Mouse (Mus musculus) forebrain, postnatal 0 days (tissue): ENCODE measurements at regions not wholly inside any gene's neighbourhood (a gene's known extent, or its start where the extent isn't known, plus 50 kb on each side); places are given as distances from the start of the nearest gene placed in this dataset.
A peak's percentile ranks its signal among the peaks of the same experiment; 100 is the strongest.

Experiments used
- ATAC-seq: fragments of 200-750 bp; cut with Nextera tagmentation; 2 replicates; pipeline ENCODE4 v1.8.0; 2017; ENCODE audit warnings: mild to moderate bottlenecking, moderate library complexity
- DNase-seq: peaks from one replicate; pipeline ENCODE4 v3.0.0-alpha.2; 2015
- H3K27ac ChIP-seq: fragments of 300-500 bp; sonication (generic); 2 replicates; pipeline ENCODE4 v1.5.1; 2014; ENCODE audit warnings: low read depth, mild to moderate bottlenecking, antibody characterized with exemption, low read length, moderate library complexity, mixed read lengths
- H3K27me3 ChIP-seq: fragments of 300-500 bp; sonication (generic); 2 replicates; pipeline ENCODE4 v1.6.1; 2014; ENCODE audit warnings: mild to moderate bottlenecking, low read length, mixed read lengths; ENCODE audit not compliant: insufficient read depth
- H3K36me3 ChIP-seq: fragments of 300-500 bp; sonication (generic); 2 replicates; pipeline ENCODE4 v1.6.1; 2014; ENCODE audit warnings: mild to moderate bottlenecking, moderate library complexity; ENCODE audit not compliant: insufficient read depth
- H3K4me1 ChIP-seq: fragments of 300-500 bp; sonication (generic); 2 replicates; pipeline ENCODE4 v1.6.1; 2014; ENCODE audit warnings: antibody characterized with exemption; ENCODE audit not compliant: insufficient read depth
- H3K4me2 ChIP-seq: fragments of 300-500 bp; sonication (generic); 2 replicates; pipeline ENCODE4 v1.6.1; 2014; ENCODE audit warnings: low read depth, mild to moderate bottlenecking, moderate library complexity
- H3K4me3 ChIP-seq: fragments of 300-500 bp; sonication (generic); 2 replicates; pipeline ENCODE4 v1.5.1; 2014; ENCODE audit warnings: low read depth, low read length, mixed read lengths
- H3K9ac ChIP-seq: fragments of 300-500 bp; sonication (generic); 2 replicates; pipeline ENCODE4 v1.6.1; 2014; ENCODE audit warnings: mild to moderate bottlenecking
- H3K9me3 ChIP-seq: fragments of 300-500 bp; sonication (generic); 2 replicates; pipeline ENCODE4 v1.6.1; 2016; ENCODE audit warnings: low read length
- CTCF ChIP-seq: sonication (generic); IDR thresholded peaks from 2 replicates; pipeline ENCODE4 v1.5.1; 2016; ENCODE audit warnings: antibody characterized with exemption, control low read depth, low read depth
- WGBS: fragments of 180-500 bp; shearing (Covaris S2); extraction: QIAGEN DNeasy Blood & Tissue Kit; methylation state at CpG from one replicate; pipeline ENCODE4 v1.1.7; 2014; 5-methylcytosine and 5-hydroxymethylcytosine counted together

GRCm38 (mm10) chr19:35639945-35640344 is 417.4 kb downstream of the Htr7 start:
- Histone ChIP-seq H3K4me3 (no peak overlapping the region), H3K36me3 (no peaks in the 10 kb centered on the region), H3K4me2 (no peak overlapping the region), H3K9me3 (no peaks in the 10 kb centered on the region), H3K4me1 (no peaks in the 10 kb centered on the region), H3K27me3 (no peaks in the 10 kb centered on the region), H3K27ac (no peak overlapping the region), H3K9ac (no peak overlapping the region)
- DNase-seq (no peak), ATAC-seq (no peak)
- TF ChIP-seq CTCF, result no peak
- 83% methylated on average over 3 of the region's 3 CpGs for WGBS

- Histone ChIP-seq H3K4me3 (no peak overlapping the region), H3K9ac (no peak overlapping the region), H3K27me3 (no peaks in the 10 kb centered on the region), H3K36me3 (no peaks in the 10 kb centered on the region), H3K27ac (no peak overlapping the region), H3K4me2 (no peak overlapping the region), H3K4me1 (no peaks in the 10 kb centered on the region), H3K9me3 (no peaks in the 10 kb centered on the region)
- WGBS, result 42% methylated on average over 2 of the region's 2 CpGs
- DNase-seq (peak; percentile 41), ATAC-seq (peak; percentile 69)
- no peak for TF ChIP-seq CTCF
These were observed 435.5 kb downstream of the Htr7 start for GRCm38 (mm10) chr19:35621771-35622170.

- H3K4me1 ChIP-seq, result no peaks in the 10 kb centered on the region
- no peak for DNase-seq
- no peak for ATAC-seq
These were observed 461.9 kb downstream of the Htr7 start for GRCm38 (mm10) chr19:35595384-35595783.

GRCm38 (mm10) chr19:35575979-35576378 is 481.3 kb downstream of the Htr7 start:
- no peak for TF ChIP-seq CTCF
- H3K4me3 ChIP-seq, result no peak overlapping the region
- no peaks in the 10 kb centered on the region for H3K27me3 ChIP-seq
- no peaks in the 10 kb centered on the region for H3K9me3 ChIP-seq
- no peak overlapping the region for H3K4me2 ChIP-seq
- no peak overlapping the region for H3K9ac ChIP-seq
- ATAC-seq, result no peak
- H3K36me3 ChIP-seq, result no peaks in the 10 kb centered on the region
- 59% methylated on average over 3 of the region's 3 CpGs for WGBS
- no peak for DNase-seq
- H3K27ac ChIP-seq, result no peak overlapping the region
- no peaks in the 10 kb centered on the region for H3K4me1 ChIP-seq

More at GRCm38 (mm10) chr19:35595384-35595783, 461.9 kb downstream of the Htr7 start:
- Histone ChIP-seq H3K4me3 (no peak overlapping the region), H3K9me3 (no peaks in the 10 kb centered on the region), H3K27me3 (no peaks in the 10 kb centered on the region), H3K4me2 (no peak overlapping the region), H3K27ac (no peak overlapping the region), H3K9ac (no peak overlapping the region), H3K36me3 (no peaks in the 10 kb centered on the region)
- TF ChIP-seq CTCF, result no peak

- Histone ChIP-seq H3K27me3 (no peaks in the 10 kb centered on the region), H3K4me2 (no peak overlapping the region), H3K36me3 (no peaks in the 10 kb centered on the region), H3K4me3 (no peak overlapping the region), H3K9me3 (no peaks in the 10 kb centered on the region), H3K27ac (no peak overlapping the region), H3K4me1 (no peaks in the 10 kb centered on the region), H3K9ac (no peak overlapping the region)
- TF ChIP-seq CTCF, result no peak
- no peak for ATAC-seq
- no peak for DNase-seq
- WGBS, result 80% methylated on average over 3 of the region's 3 CpGs
These were observed 507.9 kb downstream of the Htr7 start for GRCm38 (mm10) chr19:35549381-35549780.

- H3K9me3 ChIP-seq, result no peaks in the 10 kb centered on the region
- H3K27me3 ChIP-seq, result no peaks in the 10 kb centered on the region
- H3K27ac ChIP-seq, result no peak overlapping the region
- ATAC-seq, result no peak
- TF ChIP-seq CTCF, result no peak
- no peak for DNase-seq
- WGBS, result 25% methylated on average over 2 of the region's 2 CpGs
- no peak overlapping the region for H3K4me3 ChIP-seq
- no peak overlapping the region for H3K9ac ChIP-seq
- H3K4me1 ChIP-seq, result no peaks in the 10 kb centered on the region
- no peaks in the 10 kb centered on the region for H3K36me3 ChIP-seq
- H3K4me2 ChIP-seq, result no peak overlapping the region
These were observed 520.5 kb downstream of the Htr7 start for GRCm38 (mm10) chr19:35536816-35537215.

- ATAC-seq, result peak; percentile 60
- no peaks in the 10 kb centered on the region for H3K27me3 ChIP-seq
- no peak overlapping the region for H3K4me3 ChIP-seq
- no peaks in the 10 kb centered on the region for H3K4me1 ChIP-seq
- peak; percentile 10 for DNase-seq
- no peaks in the 10 kb centered on the region for H3K36me3 ChIP-seq
- no peak overlapping the region for H3K4me2 ChIP-seq
- 37% methylated on average over 1 of the region's 1 CpGs for WGBS
- H3K9ac ChIP-seq, result no peak overlapping the region
- H3K9me3 ChIP-seq, result no peaks in the 10 kb centered on the region
- TF ChIP-seq CTCF, result no peak
- H3K27ac ChIP-seq, result no peak overlapping the region
These were observed 528.0 kb downstream of the Htr7 start for GRCm38 (mm10) chr19:35529276-35529675.

GRCm38 (mm10) chr19:35493721-35494120 is 563.6 kb downstream of the Htr7 start:
- 69% methylated on average over 4 of the region's 4 CpGs for WGBS
- Histone ChIP-seq H3K27me3 (no peaks in the 10 kb centered on the region), H3K9ac (no peak overlapping the region), H3K9me3 (no peaks in the 10 kb centered on the region), H3K36me3 (no peaks in the 10 kb centered on the region), H3K27ac (no peak overlapping the region), H3K4me1 (no peaks in the 10 kb centered on the region), H3K4me2 (no peak overlapping the region), H3K4me3 (no peak overlapping the region)
- no peak for ATAC-seq
- no peak for TF ChIP-seq CTCF
- DNase-seq, result no peak
